Mouse (Mus musculus) intestine, embryonic 16.5 days (tissue): ENCODE results near the gene P2rx5. TPM values are rescaled to one million over a fixed set of nuclear protein-coding genes. Genes with fewer than 3 reads are reported as not detected.

Experiments used
- ATAC-seq: fragments of 200-750 bp; cut with Nextera tagmentation; 2 replicates; pipeline ENCODE4 v1.8.0; 2017; ENCODE audit warnings: moderate TSS enrichment, moderate library complexity
- H3K27ac ChIP-seq: fragments of 300-500 bp; sonication (generic); 2 replicates; pipeline ENCODE4 v1.5.1; 2014; ENCODE audit warnings: mild to moderate bottlenecking, low read length
- H3K27me3 ChIP-seq: fragments of 300-500 bp; sonication (generic); replicated peaks from 2 replicates; pipeline ENCODE4 v1.6.1; 2014; ENCODE audit warnings: low read length, control low read depth, mixed read lengths; ENCODE audit not compliant: control insufficient read depth, insufficient read depth
- H3K36me3 ChIP-seq: fragments of 300-500 bp; sonication (generic); 2 replicates; pipeline ENCODE4 v1.6.1; 2014; ENCODE audit warnings: low read length, control low read depth; ENCODE audit not compliant: control insufficient read depth, insufficient read depth
- H3K4me1 ChIP-seq: fragments of 300-500 bp; sonication (generic); 2 replicates; pipeline ENCODE4 v1.6.1; 2014; ENCODE audit warnings: low read length, control low read depth, mixed read lengths; ENCODE audit not compliant: control insufficient read depth, insufficient read depth
- H3K4me2 ChIP-seq: fragments of 300-500 bp; sonication (generic); 2 replicates; pipeline ENCODE4 v1.6.1; 2014; ENCODE audit warnings: low read depth, low read length, control low read depth
- H3K4me3 ChIP-seq: fragments of 300-500 bp; sonication (generic); 2 replicates; pipeline ENCODE4 v1.5.1; 2014; ENCODE audit warnings: mild to moderate bottlenecking, low read length
- H3K9ac ChIP-seq: fragments of 300-500 bp; sonication (generic); 2 replicates; pipeline ENCODE4 v1.6.1; 2014; ENCODE audit warnings: low read depth, low read length
- H3K9me3 ChIP-seq: fragments of 300-500 bp; sonication (generic); 2 replicates; pipeline ENCODE4 v1.6.1; 2016; ENCODE audit warnings: low read length, control low read depth; ENCODE audit not compliant: control insufficient read depth
- WGBS: fragments of 180-500 bp; shearing (Covaris S2); extraction: QIAGEN DNeasy Blood & Tissue Kit; methylation state at CpG from one replicate; pipeline ENCODE4 v1.1.7; 2014; 5-methylcytosine and 5-hydroxymethylcytosine counted together
- polyA plus RNA-seq: library from polyadenylated mRNA; unstranded; fragments of >200 nt; fragmentation: Nextera tagmentation; extraction: Ambion mirVana; gene quantifications from 2 replicates; pipeline ENCODE4 v1.2.1, GENCODE M21; 2015

Gene P2rx5
- polyA plus RNA-seq, 1 experiment from 2014 or later, result not detected

DNA sequence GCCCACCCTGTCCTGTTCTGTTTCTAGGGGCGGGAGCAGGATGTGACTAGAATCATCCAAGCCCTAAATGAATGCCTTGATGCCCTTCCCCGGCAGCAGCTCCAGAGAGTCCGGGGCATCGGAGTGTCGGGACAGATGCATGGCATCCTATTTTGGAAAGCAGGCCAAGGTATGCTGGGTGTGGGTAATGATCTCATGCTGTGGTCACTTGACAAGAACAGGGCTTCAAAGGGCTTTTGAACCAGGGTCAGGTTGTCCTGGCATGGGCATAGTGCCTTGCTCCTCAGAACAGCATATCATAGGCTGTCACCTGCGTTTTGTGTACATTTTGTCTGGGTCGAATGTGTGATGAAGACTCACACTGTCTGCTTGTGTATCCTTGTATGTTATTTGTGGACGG, 43.7 kb downstream of the P2rx5 start:
- no peak overlapping the region for H3K27ac ChIP-seq
- no peaks in the 10 kb centered on the region for H3K36me3 ChIP-seq
- 81% methylated on average over 8 of the region's 8 CpGs for WGBS
- no peak for ATAC-seq
- H3K4me2 ChIP-seq, result no peak overlapping the region
- H3K9me3 ChIP-seq, result no peaks in the 10 kb centered on the region
- H3K9ac ChIP-seq, result no peak overlapping the region
- peaks cover 8% of the 10 kb centered on the region for H3K4me1 ChIP-seq
- no peaks in the 10 kb centered on the region for H3K27me3 ChIP-seq
- H3K4me3 ChIP-seq, result no peak overlapping the region

GRCm38 (mm10) chr11:73205194-73205593, 45.0 kb downstream of the P2rx5 start:
- Histone ChIP-seq H3K4me1 (peaks cover under 1% of the 10 kb centered on the region; the same call in 1 of the 2 replicates), H3K27ac (no peak overlapping the region), H3K9ac (no peak overlapping the region), H3K36me3 (no peaks in the 10 kb centered on the region), H3K27me3 (no peaks in the 10 kb centered on the region), H3K9me3 (no peaks in the 10 kb centered on the region), H3K4me3 (no peak overlapping the region), H3K4me2 (no peak overlapping the region)
- 77% methylated on average over 7 of the region's 7 CpGs for WGBS
- no peak for ATAC-seq

- no peak overlapping the region for H3K4me2 ChIP-seq
- H3K27ac ChIP-seq, result no peak overlapping the region
- no peaks in the 10 kb centered on the region for H3K36me3 ChIP-seq
- H3K4me3 ChIP-seq, result no peak overlapping the region
- H3K9me3 ChIP-seq, result no peaks in the 10 kb centered on the region
- no peaks in the 10 kb centered on the region for H3K4me1 ChIP-seq
- no peak overlapping the region for H3K9ac ChIP-seq
- no peaks in the 10 kb centered on the region for H3K27me3 ChIP-seq
- WGBS, result 73% methylated on average over 2 of the region's 2 CpGs
- ATAC-seq, result no peak
Measured at GRCm38 (mm10) chr11:73207621-73208020, 47.4 kb downstream of the P2rx5 start.

GRCm38 (mm10) chr11:73213956-73214355, 53.7 kb downstream of the P2rx5 start:
- 68% methylated on average over 3 of the region's 3 CpGs for WGBS
- H3K36me3 ChIP-seq, result no peaks in the 10 kb centered on the region
- no peak overlapping the region for H3K27ac ChIP-seq
- H3K4me2 ChIP-seq, result no peak overlapping the region
- no peak overlapping the region for H3K4me3 ChIP-seq
- no peak overlapping the region for H3K9ac ChIP-seq
- H3K4me1 ChIP-seq, result no peaks in the 10 kb centered on the region
- H3K27me3 ChIP-seq, result no peaks in the 10 kb centered on the region
- no peak for ATAC-seq
- no peaks in the 10 kb centered on the region for H3K9me3 ChIP-seq

GRCm38 (mm10) chr11:73219671-73220070, 59.5 kb downstream of the P2rx5 start:
- Histone ChIP-seq H3K9me3 (no peaks in the 10 kb centered on the region), H3K4me1 (no peaks in the 10 kb centered on the region), H3K27ac (no peak overlapping the region), H3K9ac (no peak overlapping the region), H3K27me3 (no peaks in the 10 kb centered on the region), H3K36me3 (no peaks in the 10 kb centered on the region), H3K4me3 (no peak overlapping the region), H3K4me2 (no peak overlapping the region)
- no peak for ATAC-seq
- 59% methylated on average over 2 of the region's 2 CpGs for WGBS

- no peaks in the 10 kb centered on the region for H3K27me3 ChIP-seq
- no peaks in the 10 kb centered on the region for H3K4me1 ChIP-seq
- no peaks in the 10 kb centered on the region for H3K9me3 ChIP-seq
- ATAC-seq, result no peak
- no peaks in the 10 kb centered on the region for H3K36me3 ChIP-seq
- H3K9ac ChIP-seq, result no peak overlapping the region
- no peak overlapping the region for H3K4me2 ChIP-seq
- H3K27ac ChIP-seq, result no peak overlapping the region
- WGBS, result 77% methylated on average over 1 of the region's 1 CpGs
- H3K4me3 ChIP-seq, result no peak overlapping the region
Measured at GRCm38 (mm10) chr11:73220651-73221050, 60.4 kb downstream of the P2rx5 start.

Other genes starting within 250 kb of the P2rx5 start
- 28.1 and 28.8 TPM in 2 replicates for gene Atp2a3, start 199.3 kb upstream of the P2rx5 start, polyA plus RNA-seq
- gene P2rx1, start 161.3 kb upstream of the P2rx5 start, polyA plus RNA-seq, result 15.7 and 16.5 TPM in 2 replicates
- gene Camkk1, start 141.4 kb upstream of the P2rx5 start, polyA plus RNA-seq, result 8.1 and 8.9 TPM in 2 replicates
- 7.7 and 8.3 TPM in 2 replicates for gene Ncbp3, start 112.6 kb upstream of the P2rx5 start, polyA plus RNA-seq
- gene Itgae, start 69.8 kb upstream of the P2rx5 start, polyA plus RNA-seq, result 0.37 TPM in 2 replicates
- 13.1 and 14.1 TPM in 2 replicates for gene Haspin, start 22.1 kb upstream of the P2rx5 start, polyA plus RNA-seq
- 116 and 121 TPM in 2 replicates for gene Emc6, start 16.6 kb downstream of the P2rx5 start, polyA plus RNA-seq
- gene Tax1bp3, start 16.7 kb downstream of the P2rx5 start, polyA plus RNA-seq, result 231 and 236 TPM in 2 replicates
- 36.0 and 40.9 TPM in 2 replicates for gene Ctns, start 38.6 kb downstream of the P2rx5 start, polyA plus RNA-seq
- 11.9 and 19.2 TPM in 2 replicates for gene Shpk, start 39.0 kb downstream of the P2rx5 start, polyA plus RNA-seq
- 0.12 TPM in 2 replicates for gene Trpv1, start 73.9 kb downstream of the P2rx5 start, polyA plus RNA-seq
- 0.13 and 0.16 TPM in 2 replicates for gene Trpv3, start 107.0 kb downstream of the P2rx5 start, polyA plus RNA-seq
- 1.5 and 2.3 TPM in 2 replicates for gene Aspa, start 169.2 kb downstream of the P2rx5 start, polyA plus RNA-seq
- not detected in 2 replicates for gene Gm49340, start 169.3 kb downstream of the P2rx5 start, polyA plus RNA-seq
- 0.21 and 0.31 TPM in 2 replicates for gene Spata22, start 169.3 kb downstream of the P2rx5 start, polyA plus RNA-seq
- not detected in 2 replicates for gene Olfr20, start 190.4 kb downstream of the P2rx5 start, polyA plus RNA-seq
- gene Olfr376, start 210.8 kb downstream of the P2rx5 start, polyA plus RNA-seq, result not detected in 2 replicates
- gene Olfr1, start 239.2 kb downstream of the P2rx5 start, polyA plus RNA-seq, result not detected in 2 replicates